Mouse (Mus musculus) kidney, adult 18-20 months (tissue): ENCODE measurements around the gene Aph1a.
"Not testable (repeated sequence)": the region's sequence is repeated elsewhere in the genome, so short reads cannot be mapped to it uniquely, and the experiment has no call there.

Experiments
- DNase-seq: peaks from one replicate; pipeline ENCODE4 v3.0.0; 2021

Gene Aph1a

GRCm38 (mm10) chr3:95893606-95894316, at the start of gene Aph1a:
Gene Aph1a (plus strand): TSS chr3:95893969.
- DNase-seq: peak; percentile 95

- DNase-seq: no peak
Observed at GRCm38 (mm10) chr3:95850611-95851010, 43.2 kb upstream of the Aph1a start.

- no peak for DNase-seq
Observed at GRCm38 (mm10) chr3:95851317-95851716, 42.5 kb upstream of the Aph1a start.

- peak; percentile 97 for DNase-seq
Observed at GRCm38 (mm10) chr3:95855502-95856089, 38.2 kb upstream of the Aph1a start, which contains the start of gene Prpf3. Gene Prpf3 (minus strand): TSS chr3:95855885.

DNA sequence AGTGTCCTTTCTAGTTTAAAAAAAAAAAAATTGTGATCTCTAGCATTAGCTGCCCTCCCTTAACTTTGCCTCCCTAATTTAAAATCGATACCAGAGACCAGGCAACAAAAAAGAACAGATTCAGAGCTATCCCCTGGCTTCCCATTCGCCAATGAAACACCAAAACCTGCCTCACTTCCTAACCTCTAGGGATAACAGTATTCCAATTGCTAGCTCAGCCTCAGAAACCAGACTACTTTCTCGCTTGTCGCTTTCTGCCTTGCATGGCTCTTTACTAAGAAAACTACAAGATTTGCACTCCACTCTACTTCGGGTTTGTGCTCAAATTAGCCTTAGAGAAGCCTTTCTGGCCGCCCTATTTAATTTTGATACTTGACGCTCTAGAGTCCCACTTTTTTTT, 37.7 kb upstream of the Aph1a start:
- no peak for DNase-seq

GRCm38 (mm10) chr3:95857050-95857449, 36.7 kb upstream of the Aph1a start:
- DNase-seq: not testable (repeated sequence)

GRCm38 (mm10) chr3:95858278-95858677, 35.5 kb upstream of the Aph1a start:
- not testable (repeated sequence) for DNase-seq

DNA sequence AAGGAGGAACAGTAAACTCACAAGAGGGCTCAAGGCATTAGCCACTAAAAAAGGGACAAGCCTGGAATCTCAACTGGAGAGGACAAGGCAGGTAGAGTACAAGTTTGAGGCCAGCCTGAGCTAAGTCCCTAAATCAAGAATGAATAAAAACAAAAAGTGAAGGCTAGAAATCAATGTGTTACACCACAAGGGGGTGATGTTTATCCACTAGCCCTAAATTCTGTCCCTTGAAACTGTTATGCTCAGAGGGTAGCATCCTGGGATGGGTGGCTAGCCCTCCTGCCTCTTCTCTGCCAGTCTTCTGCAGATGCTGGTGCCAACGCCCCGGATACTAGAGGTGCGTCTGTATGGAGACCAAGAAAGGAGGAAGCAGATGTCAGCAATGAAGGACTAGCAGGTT, 33.4 kb upstream of the Aph1a start:
- no peak for DNase-seq

DNA sequence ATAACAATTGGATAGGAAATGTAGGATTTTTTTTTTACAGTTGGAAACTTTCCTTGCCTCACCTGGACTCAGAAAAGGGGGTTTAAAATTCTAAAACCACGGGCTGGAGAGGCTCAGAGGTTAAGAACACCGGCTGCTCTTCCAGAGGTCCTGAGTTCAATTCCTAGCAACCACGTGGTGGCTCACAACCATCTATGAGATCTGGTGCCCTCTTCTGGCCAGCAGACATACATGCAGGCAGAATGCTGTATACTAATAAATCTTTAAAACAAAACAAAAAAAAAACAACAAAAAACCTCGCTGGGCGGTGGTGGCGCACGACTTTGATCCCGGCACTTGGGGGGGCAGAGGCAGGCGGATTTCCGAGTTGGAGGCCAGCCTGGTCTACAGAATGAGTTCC, 32.6 kb upstream of the Aph1a start:
- no peak for DNase-seq

DNA sequence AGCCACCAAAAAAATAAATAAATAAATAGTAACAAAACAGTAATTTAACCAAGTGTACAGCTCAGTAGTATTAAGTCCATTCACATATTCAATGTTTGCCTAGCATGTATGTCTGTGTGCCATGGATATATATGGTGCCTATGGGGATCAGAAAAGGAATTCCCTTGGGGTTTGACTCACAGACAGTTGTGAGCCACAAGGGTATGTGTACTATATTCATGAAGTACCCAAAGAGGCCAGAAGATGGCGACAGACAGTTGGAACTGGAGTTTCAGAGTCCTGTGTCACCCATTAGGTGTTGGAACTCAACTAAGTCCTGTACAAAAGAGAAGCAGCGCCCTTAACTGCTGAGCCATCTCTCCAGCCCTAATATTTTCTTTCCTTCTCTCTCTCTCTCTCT, 32.0 kb upstream of the Aph1a start:
- peak; percentile 62 for DNase-seq

GRCm38 (mm10) chr3:95863578-95863977, 30.2 kb upstream of the Aph1a start:
- no peak for DNase-seq

DNA sequence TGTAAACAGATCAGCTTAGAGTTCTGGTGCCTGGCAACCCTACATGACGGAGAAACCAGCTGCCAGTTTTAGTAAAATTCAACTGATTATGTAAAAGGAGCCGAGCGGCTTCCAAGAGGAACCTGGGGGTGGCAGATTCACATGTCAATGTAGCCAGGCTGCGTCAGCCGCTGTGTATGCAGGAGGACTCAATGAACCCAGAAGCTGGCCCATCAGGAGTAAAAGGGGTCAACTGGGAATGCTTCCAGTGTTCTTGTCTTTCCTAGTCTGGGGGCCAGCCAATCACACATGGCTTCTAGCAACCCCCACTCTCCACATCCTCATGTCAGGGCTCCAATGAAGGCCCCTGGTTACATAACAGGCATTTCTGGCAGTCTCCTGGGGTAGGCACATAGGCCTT, 28.7 kb upstream of the Aph1a start:
- DNase-seq: peak; percentile 71

DNA sequence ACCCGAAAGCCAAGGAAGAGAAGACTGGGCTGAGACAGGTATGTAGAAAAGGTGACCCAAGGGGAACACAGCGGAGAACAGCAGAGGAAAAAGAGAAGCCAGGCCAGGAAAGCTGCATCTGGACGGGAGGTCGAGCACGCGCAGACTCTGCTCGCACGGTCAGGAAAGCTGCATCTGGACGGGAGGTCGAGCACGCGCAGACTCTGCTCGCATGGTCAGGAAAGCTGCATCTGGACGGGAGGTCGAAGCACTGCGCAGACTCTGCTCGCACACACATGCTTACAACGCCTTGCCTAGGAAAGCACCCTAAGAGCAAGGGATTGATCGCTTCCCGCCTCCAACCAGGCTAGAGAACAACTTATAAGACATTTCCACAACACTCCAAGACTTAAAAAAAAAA, 28.2 kb upstream of the Aph1a start:
- DNase-seq: no peak

GRCm38 (mm10) chr3:95866071-95866470, 27.7 kb upstream of the Aph1a start:
- peak; percentile 60 for DNase-seq

- no peak for DNase-seq
Observed at GRCm38 (mm10) chr3:95867408-95867807, 26.4 kb upstream of the Aph1a start.

- no peak for DNase-seq
Observed at GRCm38 (mm10) chr3:95870976-95871375, 22.8 kb upstream of the Aph1a start.

DNA sequence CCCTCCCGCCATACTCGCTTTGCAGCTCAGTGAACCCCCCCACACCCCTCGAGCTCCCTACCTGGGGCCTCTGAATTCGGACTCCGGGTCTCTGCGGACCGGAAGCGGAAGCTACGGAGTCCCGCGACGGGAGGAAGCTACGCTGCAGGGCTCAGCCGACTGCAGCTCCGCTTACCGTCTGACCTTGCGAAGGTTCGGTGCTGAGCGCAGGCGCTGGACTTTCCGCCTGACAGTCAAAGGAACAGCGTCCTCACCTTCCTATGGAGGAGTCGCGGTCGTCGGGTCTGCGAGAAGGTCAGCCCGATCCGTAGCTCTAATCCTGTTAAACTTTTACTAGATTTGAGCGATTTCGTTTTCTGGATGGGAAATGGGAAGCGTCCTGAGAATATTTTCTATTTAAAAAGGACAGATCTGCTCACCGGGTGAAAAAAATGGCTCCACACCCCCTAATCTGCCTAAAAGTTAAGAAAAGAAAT, 22.3 kb upstream of the Aph1a start, which contains the start of gene Mrps21:
Gene Mrps21 (minus strand): TSS at position 128 of the 476 bp plus-strand sequence.
- DNase-seq: peak; percentile 88

- DNase-seq: peak; percentile 23
Observed at GRCm38 (mm10) chr3:95872048-95872447, 21.7 kb upstream of the Aph1a start.

DNA sequence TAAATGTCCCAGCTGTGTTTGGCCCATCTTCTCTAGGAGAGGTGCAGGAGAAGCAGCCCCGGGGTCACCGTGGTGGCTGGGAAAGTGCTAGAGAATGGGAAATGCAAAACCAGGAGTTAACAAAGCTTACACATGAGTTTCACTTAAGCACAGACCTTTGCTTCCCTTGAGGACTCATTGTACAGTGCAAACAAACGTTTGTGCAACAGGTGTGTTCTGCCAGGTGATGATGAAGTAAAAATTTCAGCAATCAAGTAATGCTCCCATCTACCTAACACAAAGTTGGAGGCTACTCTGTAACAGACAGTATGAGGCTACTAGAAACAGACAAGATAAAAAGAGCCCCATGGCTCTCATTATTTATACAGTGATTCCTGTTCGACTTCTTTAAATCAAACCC, 14.7 kb upstream of the Aph1a start:
- DNase-seq: no peak

GRCm38 (mm10) chr3:95881979-95882815, 11.6 kb upstream of the Aph1a start, which contains the start of gene Ciart:
Gene Ciart (minus strand): TSS chr3:95882251.
- DNase-seq: peak; percentile 92

- DNase-seq: peak; percentile 76
Observed at GRCm38 (mm10) chr3:95882816-95883425, 10.8 kb upstream of the Aph1a start.

DNA sequence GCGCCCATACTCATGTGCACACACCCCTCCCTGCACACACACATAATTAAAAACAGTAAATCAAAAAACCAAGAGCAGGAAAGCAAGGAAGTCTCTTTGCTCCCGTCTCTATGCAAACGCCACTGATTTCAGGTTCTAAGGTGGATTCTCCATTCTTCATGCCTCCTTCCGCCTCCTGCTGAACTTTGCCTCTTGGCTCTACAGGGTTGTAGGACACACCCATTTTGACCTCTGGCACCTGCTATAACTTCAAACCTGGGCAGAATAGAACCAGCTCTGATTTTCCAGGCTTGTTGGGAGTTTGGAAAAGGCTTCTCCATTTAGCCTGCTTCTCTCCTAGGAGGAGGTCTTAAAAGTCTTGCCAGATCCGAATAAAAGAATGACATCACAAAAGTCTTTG, 9.4 kb upstream of the Aph1a start:
- DNase-seq: no peak

DNA sequence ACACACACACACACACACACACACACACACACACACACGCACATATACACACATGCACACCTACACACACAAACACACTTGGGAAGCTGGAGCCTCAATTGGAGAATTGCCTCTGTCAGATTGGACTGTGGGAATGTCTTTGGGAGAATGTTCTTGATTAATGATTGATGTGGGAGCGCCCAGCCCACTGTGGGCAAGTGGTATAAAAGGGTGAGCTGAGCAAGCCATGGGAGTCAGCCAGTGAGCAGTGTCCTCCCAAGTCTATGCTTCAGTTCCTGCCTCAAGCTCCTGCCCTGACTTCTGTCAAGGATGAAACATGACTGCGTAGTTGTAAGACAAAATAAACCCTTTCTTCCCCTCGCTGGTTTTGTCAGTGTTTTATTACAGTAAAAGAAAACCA, 6.2 kb upstream of the Aph1a start:
- DNase-seq: peak; percentile 66
